Mouse (Mus musculus) forebrain, embryonic 11.5 days (tissue): ENCODE results near the gene Mfap3. TPM values are rescaled to one million over a fixed set of nuclear protein-coding genes. Genes with fewer than 3 reads are reported as not detected.
A peak's percentile ranks its signal among the peaks of the same experiment; 100 is the strongest.
"Not testable (repeated sequence)": the region's sequence is repeated elsewhere in the genome, so short reads cannot be mapped to it uniquely, and the experiment has no call there.

Experiments used
- ATAC-seq: fragments of 200-750 bp; cut with Nextera tagmentation; replicated peaks from 2 replicates; pipeline ENCODE4 v1.8.0; 2017; ENCODE audit warnings: moderate TSS enrichment; ENCODE audit not compliant: low FRiP score
- DNase-seq: peaks from one replicate; pipeline ENCODE4 v3.0.0-alpha.2; 2017; ENCODE audit warnings: low spot score
- H3K27ac ChIP-seq: fragments of 300-500 bp; sonication (generic); 2 replicates; pipeline ENCODE4 v1.5.1; 2014; ENCODE audit warnings: low read depth, low read length
- H3K27me3 ChIP-seq: fragments of 300-500 bp; sonication (generic); 2 replicates; pipeline ENCODE4 v1.6.1; 2014; ENCODE audit warnings: mild to moderate bottlenecking, low read length, mixed read lengths; ENCODE audit not compliant: control insufficient read depth, insufficient read depth
- H3K36me3 ChIP-seq: fragments of 300-500 bp; sonication (generic); 2 replicates; pipeline ENCODE4 v1.6.1; 2014; ENCODE audit warnings: mild to moderate bottlenecking, low read length, moderate library complexity, mixed read lengths; ENCODE audit not compliant: control insufficient read depth, insufficient read depth
- H3K4me1 ChIP-seq: fragments of 300-500 bp; sonication (generic); replicated peaks from 2 replicates; pipeline ENCODE4 v1.6.1; 2014; ENCODE audit warnings: low read length, mixed read lengths; ENCODE audit not compliant: control insufficient read depth, insufficient read depth
- H3K4me2 ChIP-seq: fragments of 300-500 bp; sonication (generic); 2 replicates; pipeline ENCODE4 v1.6.1; 2014; ENCODE audit warnings: low read depth, mild to moderate bottlenecking, low read length, moderate library complexity, mixed read lengths; ENCODE audit not compliant: severe bottlenecking
- H3K4me3 ChIP-seq: fragments of 300-500 bp; sonication (generic); 2 replicates; pipeline ENCODE4 v1.5.1; 2014; ENCODE audit warnings: low read depth, low read length
- H3K9ac ChIP-seq: fragments of 300-500 bp; sonication (generic); 2 replicates; pipeline ENCODE4 v1.6.1; 2014; ENCODE audit warnings: low read length
- H3K9me3 ChIP-seq: fragments of 300-500 bp; sonication (generic); 2 replicates; pipeline ENCODE4 v1.6.1; 2016; ENCODE audit warnings: low read length, mixed read lengths; ENCODE audit not compliant: control insufficient read depth
- WGBS: fragments of 180-500 bp; shearing (Covaris S2); extraction: QIAGEN DNeasy Blood & Tissue Kit; methylation state at CpG from one replicate; pipeline ENCODE4 v1.1.7; 2014; 5-methylcytosine and 5-hydroxymethylcytosine counted together
- polyA plus RNA-seq: library from polyadenylated mRNA; unstranded; fragments of >200 nt; fragmentation: Nextera tagmentation; extraction: Ambion mirVana; gene quantifications from 2 replicates; pipeline ENCODE4 v1.2.1, GENCODE M21; 2014

Mfap3 gene
- polyA plus RNA-seq, 1 experiment from 2014 or later, result 54.9 TPM

DNA sequence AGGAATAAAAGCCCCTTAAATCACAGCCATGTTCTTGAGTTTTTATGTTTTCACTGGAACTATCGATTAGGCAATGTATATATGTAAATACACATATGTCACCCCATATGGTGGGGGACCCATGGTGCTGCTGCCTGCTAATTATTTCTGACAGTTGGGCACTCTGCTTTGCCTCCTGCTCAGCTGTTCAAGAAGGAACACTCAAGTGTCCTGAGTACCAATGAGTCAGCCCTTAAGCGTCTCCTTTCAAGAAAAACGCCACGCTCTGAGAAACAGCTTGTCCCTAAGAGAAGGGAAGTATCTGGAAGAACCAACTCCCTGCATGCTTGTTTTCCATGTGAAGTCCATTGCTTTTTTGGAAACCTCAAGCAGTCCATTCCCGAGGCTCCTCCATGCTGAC lies 17.4 kb downstream of the Mfap3 start:
- Histone ChIP-seq H3K9ac (no peak overlapping the region), H3K27ac (no peak overlapping the region), H3K4me1 (peaks cover 5% of the 10 kb centered on the region), H3K9me3 (no peaks in the 10 kb centered on the region), H3K4me2 (no peak overlapping the region), H3K4me3 (no peak overlapping the region), H3K36me3 (no peaks in the 10 kb centered on the region; the same call in 1 of the 2 replicates), H3K27me3 (no peaks in the 10 kb centered on the region)
- no peak for DNase-seq
- ATAC-seq, result no peak
- WGBS, result 93% methylated on average over 5 of the region's 5 CpGs

DNA sequence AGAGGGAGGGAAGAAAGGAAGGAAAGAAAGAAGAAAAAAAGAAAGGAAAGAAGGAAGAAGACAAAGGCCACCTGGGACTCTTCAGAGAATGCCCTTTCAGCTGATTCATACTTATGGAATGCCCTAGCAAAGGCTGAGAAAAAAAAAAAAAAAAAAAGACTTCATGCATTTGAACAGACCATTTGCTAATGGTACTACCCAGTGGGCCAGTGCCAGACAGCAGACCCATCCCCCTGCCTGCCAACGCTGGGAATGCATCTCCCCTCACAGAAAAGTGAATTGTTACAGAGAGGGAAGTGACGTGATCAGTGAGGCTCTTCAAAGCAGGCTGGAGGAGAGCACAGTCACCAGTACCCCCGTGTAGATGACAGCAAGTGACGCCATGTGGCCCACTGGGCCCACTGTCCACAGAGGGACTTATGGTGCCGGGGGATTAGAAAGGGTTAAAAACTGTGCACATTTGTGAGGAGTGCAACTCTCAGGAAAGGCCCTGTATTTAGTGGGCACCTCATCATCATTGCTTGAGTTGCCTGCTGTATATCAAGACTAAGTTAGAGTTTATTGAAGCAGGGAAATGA lies 21.5 kb downstream of the Mfap3 start:
- Histone ChIP-seq H3K27me3 (no peaks in the 10 kb centered on the region), H3K9me3 (no peaks in the 10 kb centered on the region), H3K4me3 (no peak overlapping the region), H3K36me3 (no peaks in the 10 kb centered on the region), H3K27ac (no peak overlapping the region), H3K9ac (no peak overlapping the region), H3K4me1 (no peaks in the 10 kb centered on the region; the same call in 1 of the 2 replicates), H3K4me2 (no peak overlapping the region)
- 79% methylated on average over 5 of the region's 5 CpGs for WGBS
- no peak for ATAC-seq
- DNase-seq, result peak; percentile 27

DNA sequence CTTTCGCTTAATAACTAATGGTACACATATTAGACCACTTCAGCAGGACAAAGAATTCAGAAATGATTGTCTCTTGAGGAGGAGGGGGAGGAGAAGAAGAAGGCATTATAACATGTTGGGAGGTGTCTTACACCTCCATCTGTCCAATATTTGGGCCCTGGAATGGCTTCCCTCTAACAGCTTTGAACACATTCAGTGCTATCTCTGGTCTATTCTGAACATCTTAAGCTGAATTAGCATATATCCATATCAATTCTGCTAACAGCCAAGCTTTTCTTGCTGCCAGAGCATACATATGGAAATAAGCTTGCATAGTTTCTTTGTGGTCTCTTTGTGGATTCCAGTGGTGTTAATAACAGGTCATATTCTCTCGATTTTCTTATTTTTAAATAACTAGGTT lies 22.2 kb downstream of the Mfap3 start:
- ATAC-seq (no peak), DNase-seq (no peak)
- Histone ChIP-seq H3K27ac (no peak overlapping the region), H3K4me1 (no peaks in the 10 kb centered on the region), H3K4me3 (no peak overlapping the region), H3K36me3 (no peaks in the 10 kb centered on the region), H3K9ac (no peak overlapping the region), H3K4me2 (no peak overlapping the region), H3K27me3 (no peaks in the 10 kb centered on the region), H3K9me3 (no peaks in the 10 kb centered on the region)
- WGBS, result 78% methylated on average over 2 of the region's 2 CpGs

DNA sequence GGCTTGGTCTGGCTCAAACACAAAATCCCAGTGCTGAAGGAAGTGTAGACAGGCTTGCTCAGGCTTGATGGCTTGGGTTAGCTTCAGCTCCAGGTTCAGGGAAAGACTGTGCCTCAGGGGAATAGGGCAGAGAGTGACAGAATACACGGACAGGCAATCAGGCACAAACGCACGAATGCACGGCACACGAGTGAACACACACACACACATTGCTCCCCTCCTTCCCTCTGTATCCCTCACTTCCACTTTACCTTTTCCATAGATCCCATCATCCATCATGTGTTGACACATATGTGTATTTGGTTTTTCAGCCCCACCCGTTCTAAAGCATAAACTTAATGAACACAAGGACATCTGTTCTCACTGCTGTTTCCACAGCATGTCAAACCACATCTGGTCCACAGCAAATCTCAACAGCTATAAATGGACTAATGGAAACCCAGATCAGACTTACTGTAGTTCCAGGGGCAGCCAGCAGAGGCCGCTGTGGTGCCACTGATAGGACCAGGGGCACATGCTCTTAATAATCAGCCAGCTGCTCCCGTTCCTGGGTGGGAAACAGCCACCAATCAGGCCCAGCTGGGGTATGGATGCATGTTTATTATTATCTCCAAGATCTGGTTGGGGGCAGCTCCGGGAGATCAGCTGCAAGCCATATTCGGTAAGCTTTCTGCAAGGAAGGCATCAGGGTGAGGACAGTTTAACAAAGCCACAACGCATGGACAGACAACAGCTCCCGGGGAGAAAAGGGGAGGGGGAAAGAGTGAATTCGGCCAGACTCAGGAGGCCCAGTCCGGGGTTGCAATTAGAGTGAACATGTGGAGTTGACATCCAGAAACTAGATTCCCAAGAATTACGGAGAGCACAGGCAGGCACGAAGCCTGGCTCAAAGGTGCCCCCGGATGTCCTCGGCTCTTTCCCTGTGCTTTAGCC lies 30.4 kb downstream of the Mfap3 start:
- H3K9ac ChIP-seq, result no peak overlapping the region; the same call in 1 of the 2 replicates
- 31% methylated on average over 18 of the region's 18 CpGs for WGBS
- H3K4me3 ChIP-seq, result no peak overlapping the region
- ATAC-seq (peak; percentile 77), DNase-seq (peak; percentile 93)
- no peaks in the 10 kb centered on the region for H3K9me3 ChIP-seq
- H3K4me2 ChIP-seq, result peak overlapping the region; percentile 13; the same call in 1 of the 2 replicates
- H3K4me1 ChIP-seq, result peaks cover 15% of the 10 kb centered on the region
- H3K27ac ChIP-seq, result peak overlapping the region; percentile 31; the same call in 1 of the 2 replicates
- H3K27me3 ChIP-seq, result no peaks in the 10 kb centered on the region; the same call in 1 of the 2 replicates
- no peaks in the 10 kb centered on the region for H3K36me3 ChIP-seq

DNA sequence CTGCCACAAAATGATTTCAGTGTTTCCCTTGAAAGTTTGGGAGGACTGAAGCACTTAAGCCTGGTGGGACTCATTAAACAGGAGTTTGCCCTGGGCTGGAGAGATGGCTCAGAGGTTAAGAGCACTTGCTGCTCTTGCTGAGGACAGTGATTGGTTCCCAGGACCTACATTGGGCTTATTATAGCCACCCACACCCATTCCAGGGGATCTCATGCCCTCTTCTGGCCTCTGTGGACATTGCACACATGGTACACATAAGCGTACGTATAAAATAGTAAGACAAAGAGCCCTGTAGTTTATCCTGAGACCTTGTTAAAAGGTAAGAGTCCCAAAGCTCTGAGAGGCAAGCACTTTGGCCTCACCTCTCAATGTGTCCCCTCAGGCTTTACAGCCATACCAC lies 31.8 kb downstream of the Mfap3 start:
- peaks cover 15% of the 10 kb centered on the region for H3K4me1 ChIP-seq
- no peaks in the 10 kb centered on the region; the same call in 1 of the 2 replicates for H3K27me3 ChIP-seq
- ATAC-seq (no peak), DNase-seq (no peak)
- no peak overlapping the region for H3K9ac ChIP-seq
- H3K4me2 ChIP-seq, result no peak overlapping the region
- 97% methylated on average over 2 of the region's 2 CpGs for WGBS
- no peaks in the 10 kb centered on the region for H3K9me3 ChIP-seq
- H3K27ac ChIP-seq, result no peak overlapping the region
- no peaks in the 10 kb centered on the region for H3K36me3 ChIP-seq
- no peak overlapping the region for H3K4me3 ChIP-seq

DNA sequence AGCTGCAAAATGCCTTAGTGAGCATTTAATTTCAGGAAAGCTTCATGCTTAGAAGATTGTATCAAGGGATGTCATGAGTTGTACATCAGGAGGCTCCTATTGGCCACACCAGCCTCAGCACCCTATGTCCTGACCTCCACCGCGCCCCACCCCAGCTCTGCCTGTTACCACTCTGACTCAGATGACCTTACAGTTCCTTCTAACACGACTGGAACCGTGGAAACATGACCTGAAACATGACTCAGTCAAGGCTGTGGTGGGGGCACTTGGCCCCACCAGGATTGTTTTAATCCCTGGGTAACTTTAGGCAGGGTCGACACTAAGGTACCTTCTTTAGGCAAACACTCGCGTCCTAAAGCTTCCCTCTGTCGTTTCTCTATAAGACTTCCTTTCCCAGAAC lies 32.6 kb downstream of the Mfap3 start:
- Histone ChIP-seq H3K4me3 (no peak overlapping the region), H3K9ac (no peak overlapping the region), H3K4me2 (no peak overlapping the region), H3K27me3 (no peaks in the 10 kb centered on the region; the same call in 1 of the 2 replicates), H3K4me1 (peaks cover 15% of the 10 kb centered on the region), H3K9me3 (no peaks in the 10 kb centered on the region), H3K36me3 (no peaks in the 10 kb centered on the region), H3K27ac (no peak overlapping the region)
- DNase-seq, result no peak
- 91% methylated on average over 8 of the region's 8 CpGs for WGBS
- no peak for ATAC-seq

DNA sequence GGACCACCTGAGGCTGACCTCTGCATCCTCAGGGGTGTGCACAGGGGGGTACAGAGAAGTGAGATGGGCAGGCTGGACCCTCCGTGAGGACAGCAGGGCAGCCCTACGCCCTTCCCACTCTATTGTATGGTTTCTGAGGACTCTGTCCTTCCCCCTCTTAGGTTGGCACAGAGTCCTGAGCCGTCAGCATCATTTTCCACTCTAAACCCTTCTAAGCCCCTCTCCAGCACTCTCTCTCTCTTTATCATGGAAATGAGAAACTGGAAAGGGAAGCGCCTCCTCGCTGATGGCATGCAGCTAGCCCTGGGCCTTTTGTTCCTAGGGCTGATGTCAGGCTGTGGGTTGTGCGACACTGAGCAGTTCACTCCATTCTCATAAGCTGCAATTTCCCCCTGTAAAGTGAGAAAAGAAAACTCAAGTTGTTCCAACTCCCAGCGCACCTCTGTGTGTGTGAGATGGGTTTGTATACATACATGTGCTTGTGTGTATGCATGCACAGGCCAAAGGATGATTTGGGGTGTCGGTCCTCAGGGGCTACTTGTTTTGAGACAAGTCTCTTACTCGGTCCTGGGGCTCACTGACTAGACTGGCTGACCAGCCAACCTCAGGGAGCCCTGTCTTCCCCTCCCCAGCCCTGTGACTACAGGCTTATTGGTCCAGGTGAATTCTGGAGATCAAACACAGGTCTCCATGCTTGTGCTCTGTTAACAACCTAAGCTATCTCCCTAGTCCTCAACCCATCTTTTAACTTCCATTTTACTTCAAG lies 34.7 kb downstream of the Mfap3 start:
- DNase-seq (peak; percentile 68), ATAC-seq (peak; percentile 87)
- no peaks in the 10 kb centered on the region for H3K9me3 ChIP-seq
- H3K4me1 ChIP-seq, result peaks cover 15% of the 10 kb centered on the region
- H3K27ac ChIP-seq, result peak overlapping the region; percentile 68
- no peaks in the 10 kb centered on the region; the same call in 1 of the 2 replicates for H3K27me3 ChIP-seq
- no peaks in the 10 kb centered on the region for H3K36me3 ChIP-seq
- H3K4me3 ChIP-seq, result no peak overlapping the region
- H3K9ac ChIP-seq, result peak overlapping the region; percentile 35; the same call in 1 of the 2 replicates
- H3K4me2 ChIP-seq, result peak overlapping the region; percentile 11; the same call in 1 of the 2 replicates
- 16% methylated on average over 9 of the region's 9 CpGs for WGBS

DNA sequence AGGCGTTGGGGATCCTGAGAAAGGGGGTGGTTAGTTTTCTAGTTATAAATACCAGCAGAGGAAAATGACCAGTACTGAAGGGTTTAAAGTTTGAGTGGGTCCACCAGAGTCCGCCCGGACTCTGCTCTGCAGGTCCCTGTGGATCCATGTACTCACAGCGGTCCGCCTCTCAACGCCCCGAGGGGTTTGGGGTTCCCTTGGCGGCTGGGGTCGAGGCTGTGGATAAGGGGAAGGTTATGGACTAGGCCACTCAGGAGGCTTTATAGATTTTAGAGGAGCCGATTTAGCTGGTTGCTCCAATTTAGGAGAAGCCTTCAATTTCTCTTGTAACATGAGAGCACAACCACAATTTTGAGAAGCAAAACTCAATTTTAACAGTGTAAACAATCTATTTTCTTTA lies 39.5 kb downstream of the Mfap3 start:
- 96% methylated on average over 9 of the region's 10 CpGs for WGBS

More for the DNA sequence above, 39.5 kb downstream of the Mfap3 start:
- not testable (repeated sequence) for H3K4me3 ChIP-seq, H3K27me3 ChIP-seq, H3K9me3 ChIP-seq, H3K27ac ChIP-seq, DNase-seq, H3K4me1 ChIP-seq, H3K4me2 ChIP-seq, H3K36me3 ChIP-seq, ATAC-seq, H3K9ac ChIP-seq
